Mouse (Mus musculus): ENCODE results near the gene Gm20708. TPM values are rescaled to one million over a fixed set of nuclear protein-coding genes. Genes with fewer than 3 reads are reported as not detected.
A peak's percentile ranks its signal among the peaks of the same experiment; 100 is the strongest.
"Not testable (repeated sequence)": the region's sequence is repeated elsewhere in the genome, so short reads cannot be mapped to it uniquely, and the experiment has no call there.

Gene Gm20708
- polyA plus RNA-seq, 1 experiment, result 0.86 TPM

DNA sequence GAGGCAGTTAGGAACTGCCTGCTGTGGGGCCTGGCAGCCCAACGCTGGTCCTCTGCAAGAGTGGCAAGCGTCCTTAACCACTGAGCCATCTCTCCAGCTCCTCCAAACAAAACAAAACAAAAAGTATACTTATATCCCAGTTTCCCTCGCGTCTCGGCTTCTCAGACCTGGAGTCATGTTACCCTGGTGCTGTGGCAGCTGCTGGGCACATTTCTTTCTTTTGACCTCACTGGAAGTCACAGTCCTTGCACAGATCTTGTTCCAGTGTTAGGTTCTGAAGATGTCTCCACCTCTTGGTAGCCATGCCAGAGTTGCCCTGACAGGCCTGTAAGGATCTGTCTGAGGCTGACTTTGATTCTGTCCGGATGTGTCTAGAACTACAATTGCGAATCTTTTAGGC is 7.8 kb upstream of the Gm20708 start:
- TF ChIP-seq CTCF (IDR thresholded peaks at IDR 0.05; ENCODE audit: extremely low read depth, insufficient read depth, low read length), result no peak
- no peaks in the 10 kb centered on the region for H3K4me1 ChIP-seq (ENCODE audit: control insufficient read depth, insufficient read depth, low read length)

DNA sequence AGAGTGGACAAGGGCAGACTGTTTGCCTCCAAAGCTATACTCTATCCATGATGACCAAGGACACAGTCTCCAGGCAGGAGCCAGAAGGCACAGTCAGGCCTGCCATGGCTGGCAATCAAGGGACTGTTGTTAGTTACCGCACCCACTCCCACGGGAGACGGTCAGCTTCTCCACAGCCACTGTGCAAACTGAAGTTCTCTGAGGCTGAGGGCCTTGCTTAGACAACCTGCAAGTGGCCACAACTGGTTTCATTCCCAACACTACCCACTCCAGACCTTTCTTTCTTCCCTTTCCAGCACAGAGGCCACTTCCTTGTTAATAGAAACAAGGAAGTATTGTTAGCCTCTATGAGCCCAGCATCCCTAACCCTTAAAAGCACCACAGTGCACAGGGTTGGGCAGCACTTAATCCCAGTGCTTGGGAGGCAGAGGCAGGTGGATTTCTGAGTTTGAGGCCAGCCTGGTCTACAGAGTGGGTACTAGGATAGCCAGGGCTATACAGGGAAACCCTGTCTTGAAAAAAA is 6.2 kb upstream of the Gm20708 start:
- no peak overlapping the region for H3K4me3 ChIP-seq (ENCODE audit: insufficient read depth, low read length)
- no peak overlapping the region for H3K27ac ChIP-seq (ENCODE audit: insufficient read depth, low read length)
- H3K4me1 ChIP-seq (ENCODE audit: control insufficient read depth, insufficient read depth, low read length), result no peaks in the 10 kb centered on the region
- TF ChIP-seq CTCF (IDR thresholded peaks at IDR 0.05; ENCODE audit: extremely low read depth, insufficient read depth, low read length), result no peak
- no peak for TF ChIP-seq POLR2A (IDR thresholded peaks at IDR 0.05; ENCODE audit: extremely low read depth, insufficient read depth, low read length)

More for the DNA sequence above, 7.8 kb upstream of the Gm20708 start:
- H3K4me3 ChIP-seq (ENCODE audit: insufficient read depth, low read length), result no peak overlapping the region
- no peak overlapping the region for H3K27ac ChIP-seq (ENCODE audit: insufficient read depth, low read length)

DNA sequence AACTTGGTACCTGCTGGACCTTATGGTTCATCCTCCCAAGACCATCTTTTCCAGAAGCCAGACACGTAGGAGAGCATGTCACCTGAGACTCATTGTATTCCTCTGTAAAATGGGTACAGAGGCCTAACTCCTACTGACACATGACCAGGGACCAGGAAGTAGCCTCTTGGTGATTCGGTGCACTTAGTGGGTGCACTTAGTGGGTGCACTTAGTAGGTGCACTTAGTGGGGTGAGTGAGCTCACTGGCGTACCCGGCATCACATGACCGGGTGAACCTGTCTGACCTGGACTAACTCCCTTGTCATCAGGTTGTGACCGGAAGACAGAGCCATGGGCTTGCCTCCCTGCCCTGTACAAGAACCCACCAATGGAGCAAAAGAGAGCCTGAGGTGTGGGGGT is 2.7 kb upstream of the Gm20708 start:
- no peak overlapping the region for H3K4me3 ChIP-seq (ENCODE audit: insufficient read depth, low read length)
- no peaks in the 10 kb centered on the region for H3K4me1 ChIP-seq (ENCODE audit: control insufficient read depth, insufficient read depth, low read length)
- H3K27ac ChIP-seq (ENCODE audit: insufficient read depth, low read length), result no peak overlapping the region
- no peak for TF ChIP-seq CTCF (IDR thresholded peaks at IDR 0.05; ENCODE audit: extremely low read depth, insufficient read depth, low read length)
- no peak for TF ChIP-seq POLR2A (IDR thresholded peaks at IDR 0.05; ENCODE audit: extremely low read depth, insufficient read depth, low read length)

DNA sequence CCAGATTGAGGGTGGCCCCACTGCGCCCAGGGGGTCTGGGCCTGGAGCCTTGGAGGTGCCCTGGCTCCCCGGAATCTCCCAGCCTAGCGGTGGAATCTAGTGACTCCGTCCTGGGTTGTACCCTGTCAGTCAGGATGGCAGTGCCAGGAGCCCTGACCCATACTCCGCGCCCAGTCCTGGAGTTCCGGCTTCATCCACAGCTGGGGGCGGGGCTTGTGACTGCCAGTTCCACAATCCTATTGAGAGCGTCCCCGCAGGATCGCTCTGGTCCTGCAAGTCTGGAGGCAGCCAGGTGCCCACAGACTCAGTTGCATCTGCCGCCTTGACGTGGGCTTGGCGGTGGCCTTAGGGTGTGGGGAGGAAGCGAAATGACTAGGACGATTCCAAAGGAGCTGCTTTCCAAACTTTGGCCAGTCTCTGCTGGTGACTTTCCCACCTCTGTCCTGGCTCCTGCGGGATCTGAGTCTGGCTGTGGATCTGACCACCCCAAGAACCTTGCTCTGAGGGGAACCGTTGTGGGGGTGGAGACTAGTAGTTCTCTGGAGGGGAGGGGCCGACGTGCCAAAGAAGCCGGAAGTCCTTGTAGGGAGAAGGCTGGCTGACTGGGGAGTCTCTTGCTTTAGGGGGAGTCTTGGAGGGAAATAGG is 1.1 kb downstream of the Gm20708 start:
- TF ChIP-seq POLR2A (IDR thresholded peaks at IDR 0.05; ENCODE audit: extremely low read depth, insufficient read depth, low read length), result no peak
- peak; percentile 42 for TF ChIP-seq CTCF (IDR thresholded peaks at IDR 0.05; ENCODE audit: extremely low read depth, insufficient read depth, low read length)
- Histone ChIP-seq H3K4me1 (ENCODE audit: control insufficient read depth, insufficient read depth, low read length) (no peaks in the 10 kb centered on the region), H3K27ac (ENCODE audit: insufficient read depth, low read length) (peak overlapping the region; percentile 9; the same call in 1 of the 2 replicates), H3K4me3 (ENCODE audit: insufficient read depth, low read length) (peak overlapping the region; percentile 55)

DNA sequence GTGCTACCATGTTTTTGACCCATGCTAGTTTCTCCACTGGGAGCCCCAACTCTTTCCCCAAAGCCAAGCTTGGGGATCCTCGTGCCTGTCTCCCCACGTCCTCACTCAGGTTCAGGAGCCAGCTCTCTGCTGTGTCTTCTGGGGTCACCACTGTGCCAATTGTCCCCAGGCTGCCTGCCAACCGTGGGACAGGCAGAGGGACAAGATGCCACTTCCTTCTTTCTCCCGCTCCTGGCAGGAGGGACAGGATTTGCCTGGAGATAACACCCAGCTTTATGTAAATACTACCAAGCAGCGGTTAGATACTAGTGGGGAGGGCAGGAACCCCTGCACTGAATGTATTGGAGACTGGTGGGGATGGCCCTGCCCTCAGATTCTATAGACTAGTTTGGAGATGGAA is 4.4 kb downstream of the Gm20708 start:
- H3K27ac ChIP-seq (ENCODE audit: insufficient read depth, low read length), result no peak overlapping the region
- peaks cover 2% of the 10 kb centered on the region; the same call in 1 of the 2 replicates for H3K4me1 ChIP-seq (ENCODE audit: control insufficient read depth, insufficient read depth, low read length)
- H3K4me3 ChIP-seq (ENCODE audit: insufficient read depth, low read length), result no peak overlapping the region
- TF ChIP-seq POLR2A (IDR thresholded peaks at IDR 0.05; ENCODE audit: extremely low read depth, insufficient read depth, low read length) (no peak), CTCF (IDR thresholded peaks at IDR 0.05; ENCODE audit: extremely low read depth, insufficient read depth, low read length) (no peak)

DNA sequence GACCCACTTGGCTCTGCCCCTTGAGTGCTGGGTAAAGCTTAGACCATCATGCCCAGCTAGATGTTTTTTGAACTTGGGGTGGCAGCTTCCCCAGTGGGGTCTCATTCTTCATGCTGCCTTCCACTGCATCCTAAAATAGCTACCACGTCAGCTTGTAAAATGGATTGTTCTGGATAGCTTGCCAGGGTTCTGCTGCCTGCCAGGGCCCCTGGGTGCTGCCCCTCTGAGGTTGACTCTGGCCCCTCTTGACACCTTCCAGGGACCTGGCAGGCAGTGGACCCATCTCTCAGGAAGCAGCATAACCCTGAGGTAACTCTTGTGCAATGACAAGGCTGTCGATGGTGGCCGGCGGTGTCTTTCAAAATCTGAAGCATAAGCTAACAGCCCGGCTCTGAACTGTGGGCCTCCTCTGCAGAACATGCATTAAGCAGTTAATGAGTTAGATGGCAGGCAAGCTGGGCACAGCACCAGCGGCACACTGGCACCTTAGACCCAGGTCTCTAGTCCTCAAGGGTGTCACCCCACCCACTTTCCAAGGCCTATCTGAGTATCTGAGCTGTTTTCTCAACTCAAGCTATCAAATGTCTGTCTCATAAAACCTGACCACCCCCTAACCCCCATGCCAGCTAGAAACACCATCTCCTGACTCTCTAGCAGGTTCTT is 5.4 kb downstream of the Gm20708 start:
- H3K4me3 ChIP-seq (ENCODE audit: insufficient read depth, low read length), result no peak overlapping the region
- H3K4me1 ChIP-seq (ENCODE audit: control insufficient read depth, insufficient read depth, low read length), result peaks cover 2% of the 10 kb centered on the region; the same call in 1 of the 2 replicates
- TF ChIP-seq CTCF (IDR thresholded peaks at IDR 0.05; ENCODE audit: extremely low read depth, insufficient read depth, low read length) (no peak), POLR2A (IDR thresholded peaks at IDR 0.05; ENCODE audit: extremely low read depth, insufficient read depth, low read length) (no peak)

DNA sequence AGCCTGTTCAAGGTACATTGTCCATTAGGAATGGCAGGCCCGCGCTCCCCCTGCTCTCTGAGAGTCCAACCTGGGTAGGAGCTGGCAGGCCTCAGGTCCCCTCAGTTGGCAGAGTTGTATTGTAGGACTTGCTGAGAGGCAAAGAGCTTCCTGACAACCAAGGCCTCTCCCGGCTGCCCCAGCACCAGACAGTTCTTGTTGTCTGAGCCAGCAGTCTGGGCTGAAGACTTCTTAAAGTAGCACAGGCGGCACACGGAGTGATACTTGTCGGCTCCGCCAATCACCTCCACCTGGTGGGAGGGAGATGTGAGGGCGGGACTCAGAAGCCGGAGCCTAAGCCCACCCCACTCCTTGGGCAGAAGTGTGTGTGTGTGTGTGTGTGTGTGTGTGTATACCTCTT is 6.4 kb downstream of the Gm20708 start:
- not testable (repeated sequence) for H3K4me1 ChIP-seq (ENCODE audit: control insufficient read depth, insufficient read depth, low read length); H3K4me3 ChIP-seq (ENCODE audit: insufficient read depth, low read length); H3K27ac ChIP-seq (ENCODE audit: insufficient read depth, low read length)

More for the DNA sequence above, 5.4 kb downstream of the Gm20708 start:
- no peak overlapping the region for H3K27ac ChIP-seq (ENCODE audit: insufficient read depth, low read length)

DNA sequence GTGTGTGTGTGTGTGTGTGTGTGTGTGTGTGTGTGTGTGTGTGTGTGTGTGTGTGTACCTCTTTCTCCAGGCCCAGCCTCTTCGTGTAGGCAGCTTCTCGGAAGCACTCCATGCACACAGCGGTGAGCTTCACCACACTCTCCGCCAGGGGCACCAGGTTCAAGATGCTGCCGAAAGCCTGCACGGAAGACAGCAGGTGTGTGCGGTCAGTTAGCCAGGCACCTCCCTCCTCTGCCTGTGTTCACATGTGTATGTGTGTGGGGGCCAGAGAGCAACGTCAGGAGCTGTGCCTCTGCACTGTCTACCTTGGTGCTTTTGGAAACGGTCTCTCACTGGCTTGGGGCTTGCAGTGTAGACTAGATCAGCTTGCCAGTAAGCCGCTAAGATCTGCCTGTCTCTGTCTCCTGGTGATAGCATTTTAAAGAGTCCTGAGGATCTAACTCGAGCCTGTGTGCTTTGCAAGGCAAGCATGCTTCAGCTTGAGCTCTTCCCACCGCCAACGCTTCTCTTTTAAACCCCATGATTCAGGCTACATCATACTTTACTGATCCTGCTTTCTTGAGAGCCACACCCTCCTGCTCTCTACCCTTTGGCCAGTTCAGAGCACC is 7.0 kb downstream of the Gm20708 start:
- Histone ChIP-seq H3K27ac (ENCODE audit: insufficient read depth, low read length) (no peak overlapping the region), H3K4me1 (ENCODE audit: control insufficient read depth, insufficient read depth, low read length) (peaks cover 2% of the 10 kb centered on the region; the same call in 1 of the 2 replicates), H3K4me3 (ENCODE audit: insufficient read depth, low read length) (no peak overlapping the region)
- 0 out of 2 replicates have a peak, but pooled peaks have one; percentile 11 for TF ChIP-seq POLR2A (IDR thresholded peaks at IDR 0.05; ENCODE audit: extremely low read depth, insufficient read depth, low read length)
- no peak for TF ChIP-seq CTCF (IDR thresholded peaks at IDR 0.05; ENCODE audit: extremely low read depth, insufficient read depth, low read length)

DNA sequence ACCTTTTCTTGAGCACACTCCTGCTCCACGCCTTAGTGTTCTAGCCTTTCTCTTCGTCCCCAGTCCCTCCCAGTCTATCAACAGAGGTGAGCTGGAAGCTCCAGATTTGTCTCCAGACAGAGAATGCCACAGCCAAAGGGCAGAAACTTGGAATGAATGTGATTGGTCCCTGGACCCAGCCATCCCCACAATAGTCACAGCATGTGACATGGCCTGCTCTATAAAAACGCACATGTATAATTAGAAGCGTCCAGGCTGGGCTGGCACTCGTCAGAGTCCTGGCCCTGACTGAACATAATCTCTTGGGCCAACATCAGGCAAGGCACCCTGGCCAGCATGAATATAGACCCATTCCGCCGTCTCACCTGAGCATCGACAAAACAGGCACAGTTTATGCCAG is 9.6 kb downstream of the Gm20708 start:
- Histone ChIP-seq H3K4me3 (ENCODE audit: insufficient read depth, low read length) (no peak overlapping the region), H3K27ac (ENCODE audit: insufficient read depth, low read length) (no peak overlapping the region), H3K4me1 (ENCODE audit: control insufficient read depth, insufficient read depth, low read length) (peaks cover 2% of the 10 kb centered on the region; the same call in 1 of the 2 replicates)
- TF ChIP-seq CTCF (IDR thresholded peaks at IDR 0.05; ENCODE audit: extremely low read depth, insufficient read depth, low read length), result no peak
- no peak for TF ChIP-seq POLR2A (IDR thresholded peaks at IDR 0.05; ENCODE audit: extremely low read depth, insufficient read depth, low read length)

DNA sequence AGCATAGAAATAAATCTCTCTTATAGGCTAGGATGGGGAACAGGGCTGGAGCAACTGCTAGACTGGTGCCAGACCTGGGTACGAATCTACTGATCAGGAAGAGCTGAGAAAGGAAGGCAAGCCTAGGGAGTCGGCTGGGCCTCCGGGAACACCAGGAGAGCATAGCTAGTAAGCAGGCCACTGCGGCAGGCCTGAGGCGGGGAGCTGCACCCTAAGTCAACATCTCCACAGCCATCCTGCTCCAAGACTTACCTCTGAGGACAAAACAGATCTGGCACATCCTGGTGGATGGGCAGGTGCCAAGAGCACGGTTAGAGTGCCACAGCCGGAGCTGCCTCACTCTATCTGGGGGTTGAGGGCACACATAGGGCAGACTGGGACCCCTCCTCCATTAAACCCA is 10.7 kb downstream of the Gm20708 start:
- Histone ChIP-seq H3K27ac (ENCODE audit: insufficient read depth, low read length) (no peak overlapping the region), H3K4me3 (ENCODE audit: insufficient read depth, low read length) (no peak overlapping the region), H3K4me1 (ENCODE audit: control insufficient read depth, insufficient read depth, low read length) (peaks cover 2% of the 10 kb centered on the region; the same call in 1 of the 2 replicates)
- TF ChIP-seq POLR2A (IDR thresholded peaks at IDR 0.05; ENCODE audit: extremely low read depth, insufficient read depth, low read length) (no peak), CTCF (IDR thresholded peaks at IDR 0.05; ENCODE audit: extremely low read depth, insufficient read depth, low read length) (no peak)
